Mouse (Mus musculus): ENCODE measurements at regions not wholly inside any gene's neighbourhood (a gene's known extent, or its start where the extent isn't known, plus 50 kb on each side); places are given as distances from the start of the nearest gene placed in this dataset. TPM values are rescaled to one million over a fixed set of nuclear protein-coding genes. Genes with fewer than 3 reads are reported as not detected.

Small RNAs in the stretch of these regions (microRNA-seq; reads per million reads assigned to microRNA genes)
- gene Gm27878 = not detected
